Comparison of ENCODE assay signal across 8 mouse cellular contexts in genomic region chr2:5713325-5714210, GRCm38 (mm10). TPM values are rescaled to one million over a fixed set of nuclear protein-coding genes. Genes with fewer than 3 reads are reported as not detected.
A peak's percentile ranks its signal among the peaks of the same experiment; 100 is the strongest.
DNase-seq lines count a peak whose midpoint lies in the region; ATAC-seq and TF ChIP-seq lines count a peak whose summit lies in the region.

No protein-coding gene starts in this region.

- no peak for TF ChIP-seq CTCF in gastrocnemius, adult 2 months (IDR thresholded peaks at IDR 0.05)
- TF ChIP-seq CTCF in intestine, postnatal 0 days (IDR thresholded peaks at IDR 0.05; ENCODE audit: low read depth): no peak

- H3K9me3 ChIP-seq in intestine, postnatal 0 days (ENCODE audit: control insufficient read depth): peaks cover 3% of the 10 kb centered on the region; the same call in 1 of the 2 replicates
- peaks cover 5% of the 10 kb centered on the region; the same call in 1 of the 2 replicates for H3K9me3 ChIP-seq in midbrain, embryonic 16.5 days (replicated peaks; ENCODE audit: control insufficient read depth, low read length, poor library complexity, severe bottlenecking)

- peak overlapping the region; percentile 98 for H3K4me2 ChIP-seq in intestine, postnatal 0 days (replicated peaks; ENCODE audit: low read depth)
- peak overlapping the region; percentile 98 for H3K4me2 ChIP-seq in midbrain, embryonic 16.5 days (ENCODE audit: low read length)

- peak overlapping the region; percentile 75 for H3K4me3 ChIP-seq in gastrocnemius, adult 2 months
- peak overlapping the region; percentile 73 for H3K4me3 ChIP-seq in intestine, postnatal 0 days (ENCODE audit: low read depth, low read length)
- peak overlapping the region; percentile 65 for H3K4me3 ChIP-seq in midbrain, embryonic 16.5 days (ENCODE audit: low read depth, low read length)

- no peaks in the 10 kb centered on the region for H3K27me3 ChIP-seq in intestine, postnatal 0 days (replicated peaks; ENCODE audit: control insufficient read depth, insufficient read depth, low read length)
- peaks cover 10% of the 10 kb centered on the region for H3K27me3 ChIP-seq in midbrain, embryonic 16.5 days (ENCODE audit: control insufficient read depth, insufficient read depth, low read depth, low read length)

- DNase-seq in gastrocnemius, adult 2 months: peak; percentile 41
- DNase-seq in gastrocnemius, adult 18-20 months (ENCODE audit: low spot score): no peak
- DNase-seq in cerebellum, postnatal 36 days: peak; percentile 38 to 48
- peak; percentile 53 to 66 for DNase-seq in heart, adult 18-20 months
- peak; percentile 15 for DNase-seq in liver
- DNase-seq in spleen, postnatal 4 days (ENCODE audit: low spot score in 2 of 2): peak; percentile 36 to 68

- H3K4me1 ChIP-seq in intestine, postnatal 0 days (replicated peaks; ENCODE audit: control insufficient read depth, insufficient read depth, low read length): peaks cover 2% of the 10 kb centered on the region; the same call in 1 of the 2 replicates
- peaks cover 15% of the 10 kb centered on the region; the same call in 1 of the 2 replicates for H3K4me1 ChIP-seq in midbrain, embryonic 16.5 days (ENCODE audit: control insufficient read depth, insufficient read depth, low read length)

- intact Hi-C loops in gastrocnemius, adult 2 months (cut with DNase I): no loop called here

- under 1% methylated on average over 48 of the region's 49 CpGs for WGBS in intestine, postnatal 0 days
- under 1% methylated on average over 49 of the region's 49 CpGs for WGBS in midbrain, embryonic 16.5 days

- H3K9ac ChIP-seq in intestine, postnatal 0 days (ENCODE audit: low read depth, low read length): peak overlapping the region; percentile 55
- peak overlapping the region; percentile 79 for H3K9ac ChIP-seq in midbrain, embryonic 16.5 days (ENCODE audit: low read depth, low read length)

- ATAC-seq in intestine, postnatal 0 days: 0 out of 2 replicates have a peak, but pooled peaks have one; percentile 7
- peak; percentile 57 for ATAC-seq in midbrain, embryonic 16.5 days

- H3K27ac ChIP-seq in gastrocnemius, adult 2 months: peak overlapping the region; percentile 74
- peak overlapping the region; percentile 42 for H3K27ac ChIP-seq in intestine, postnatal 0 days (ENCODE audit: low read depth, low read length)
- peak overlapping the region; percentile 70 for H3K27ac ChIP-seq in midbrain, embryonic 16.5 days (ENCODE audit: low read length)

- H3K36me3 ChIP-seq in intestine, postnatal 0 days (ENCODE audit: control insufficient read depth, insufficient read depth): no peaks in the 10 kb centered on the region
- no peaks in the 10 kb centered on the region for H3K36me3 ChIP-seq in midbrain, embryonic 16.5 days (ENCODE audit: control insufficient read depth, insufficient read depth, low read length)

RNA-seq across cellular contexts. Expression of gene Camk1d, which starts 0.7 kb away (rescaled TPM):
- 1 to 10 TPM; 1.6 TPM for total RNA-seq in gastrocnemius, adult 2 months (2021)
- total RNA-seq in gastrocnemius, adult 18-20 months (2021): 1 to 10 TPM in 1 of 2 experiments, under 1 TPM in 1; 0.82 to 2.0 TPM
- total RNA-seq in heart, adult 18-20 months (2021): 1 to 10 TPM; 3.9 to 4.8 TPM
- 11.3 and 14.0 TPM in 2 replicates for polyA plus RNA-seq in intestine, postnatal 0 days (2015; fragmentation: Nextera tagmentation; extraction: Ambion mirVana)
- 7.2 and 7.7 TPM in 2 replicates for polyA plus RNA-seq in midbrain, embryonic 16.5 days (2015; fragmentation: Nextera tagmentation; extraction: Ambion mirVana)
